Mouse (Mus musculus) 3134 (cell line): ENCODE measurements at regions not wholly inside any gene's neighbourhood (a gene's known extent, or its start where the extent isn't known, plus 50 kb on each side); places are given as distances from the start of the nearest gene placed in this dataset.

Source experiments
- DNase-seq: peaks from one replicate; pipeline ENCODE4 v3.0.0-alpha.2; 2011; ENCODE audit warnings: low spot score; ENCODE audit not compliant: insufficient read length; ENCODE audit errors: extremely low read depth

GRCm38 (mm10) chr16:79986746-79987145 lies 895.8 kb upstream of the Tmprss15 start:
- no peak for DNase-seq

GRCm38 (mm10) chr16:79972146-79972545 lies 881.2 kb upstream of the Tmprss15 start:
- DNase-seq: no peak

GRCm38 (mm10) chr16:79937042-79937441 lies 846.1 kb upstream of the Tmprss15 start:
- DNase-seq: no peak

- DNase-seq: no peak
Observed at GRCm38 (mm10) chr16:79907126-79907525, 816.2 kb upstream of the Tmprss15 start.

GRCm38 (mm10) chr16:79901467-79901866 lies 810.6 kb upstream of the Tmprss15 start:
- DNase-seq: no peak

- DNase-seq: no peak
Observed at GRCm38 (mm10) chr16:79881855-79882254, 791.0 kb upstream of the Tmprss15 start.

GRCm38 (mm10) chr16:79878063-79878462 lies 787.2 kb upstream of the Tmprss15 start:
- peak; percentile 48 for DNase-seq

- DNase-seq: no peak
Observed at GRCm38 (mm10) chr16:79876827-79877226, 785.9 kb upstream of the Tmprss15 start.

GRCm38 (mm10) chr16:79870578-79871270 lies 779.8 kb upstream of the Tmprss15 start:
- DNase-seq: no peak

- no peak for DNase-seq
Observed at GRCm38 (mm10) chr16:79859540-79859939, 768.6 kb upstream of the Tmprss15 start.

GRCm38 (mm10) chr16:79849152-79849551 lies 758.3 kb upstream of the Tmprss15 start:
- no peak for DNase-seq

- DNase-seq: no peak
Observed at GRCm38 (mm10) chr16:79816913-79817312, 726.0 kb upstream of the Tmprss15 start.

GRCm38 (mm10) chr16:79778729-79779128 lies 687.8 kb upstream of the Tmprss15 start:
- DNase-seq: no peak
